Mouse (Mus musculus) G1E (cell line): ENCODE measurements around the gene Sag. TPM values are rescaled to one million over a fixed set of nuclear protein-coding genes. Genes with fewer than 3 reads are reported as not detected.

ENCODE experiments used
- ATAC-seq: 2 replicates; pipeline ENCODE4 v1.8.0; 2016; ENCODE audit warnings: mild to moderate bottlenecking; ENCODE audit not compliant: insufficient number of reproducible peaks, poor library complexity, low FRiP score, severe bottlenecking; ENCODE audit errors: extremely low read depth
- DNase-seq: peaks from one replicate; pipeline ENCODE4 v3.0.0; 2012; ENCODE audit warnings: low spot score
- H3K27me3 ChIP-seq: 2 replicates; pipeline ENCODE4 v1.6.1; 2012; ENCODE audit warnings: mild to moderate bottlenecking, low read length, inconsistent platforms; ENCODE audit not compliant: insufficient read depth
- H3K36me3 ChIP-seq: replicated peaks from 2 replicates; pipeline ENCODE3; 2012; ENCODE audit warnings: mild to moderate bottlenecking, inconsistent platforms
- H3K4me1 ChIP-seq: 2 replicates; pipeline ENCODE4 v1.6.1; 2012; ENCODE audit warnings: low read depth, low read length, inconsistent platforms, mixed read lengths; ENCODE audit not compliant: insufficient read depth
- H3K4me3 ChIP-seq: 2 replicates; pipeline ENCODE4 v1.5.1; 2012; ENCODE audit warnings: low read depth, mild to moderate bottlenecking, inconsistent platforms, low read length, moderate library complexity, mixed read lengths
- H3K9me3 ChIP-seq: replicated peaks from 2 replicates; pipeline ENCODE4 v1.6.1; 2012; ENCODE audit warnings: inconsistent platforms
- CTCF ChIP-seq: IDR thresholded peaks from 2 replicates; pipeline ENCODE4 v1.5.1; 2012; ENCODE audit warnings: low read depth, low read length, inconsistent platforms, mixed read lengths
- GATA1 ChIP-seq: IDR thresholded peaks from 2 replicates; pipeline ENCODE4 v1.6.1; 2012; ENCODE audit warnings: borderline replicate concordance, low read length, inconsistent platforms, mixed read lengths
- GATA2 ChIP-seq: IDR thresholded peaks from 2 replicates; pipeline ENCODE4 v1.6.1; 2012; ENCODE audit warnings: low read depth, low read length, inconsistent platforms, borderline replicate concordance
- POLR2AphosphoS5 ChIP-seq: IDR thresholded peaks from 2 replicates; pipeline ENCODE4 v1.6.1; 2012; ENCODE audit warnings: low read depth, low read length, inconsistent platforms; ENCODE audit not compliant: insufficient replicate concordance
- TAL1 ChIP-seq: conservative IDR thresholded peaks from 2 replicates; pipeline ENCODE4 v1.6.1; 2012; ENCODE audit warnings: low read depth, low read length, inconsistent platforms, mixed read lengths
- polyA plus RNA-seq: library from polyadenylated mRNA; stranded (reverse); fragments of >175 nt; gene quantifications from 2 replicates; pipeline ENCODE4 v1.2.3, GENCODE M21; 2012
- total RNA-seq, 2 experiments: library from RNA; stranded (forward) in 1 of 2; stranded (reverse) in 1 of 2; fragments of 200-1000 nt in 1 of 2; fragments of >200 nt in 1 of 2; fragmentation: Nextera tagmentation in 1 of 2; gene quantifications; 2 replicates each; pipeline ENCODE4 v1.2.3; 2014 to 2017

Gene Sag
- total and polyA plus RNA-seq, 3 experiments, result 0.82 TPM; not detected in 2

- peak; percentile 50 for DNase-seq
- peaks cover 58% of the 10 kb centered on the region for H3K4me1 ChIP-seq
- H3K9me3 ChIP-seq, result no peaks in the 10 kb centered on the region
- peaks cover 15% of the 10 kb centered on the region for H3K27me3 ChIP-seq
- peak overlapping the region; percentile 81 for H3K4me3 ChIP-seq
- no peak for TF ChIP-seq CTCF
- TF ChIP-seq GATA2, result no peak
- no peak for TF ChIP-seq TAL1
- no peak for TF ChIP-seq POLR2AphosphoS5
- no peak for TF ChIP-seq GATA1
- peaks cover 18% of the 10 kb centered on the region for H3K36me3 ChIP-seq
- ATAC-seq, result no peak
Measured at GRCm38 (mm10) chr1:87853601-87854361, 50.3 kb downstream of the Sag start.

GRCm38 (mm10) chr1:87854411-87854810, 50.9 kb downstream of the Sag start:
- Histone ChIP-seq H3K36me3 (peaks cover 22% of the 10 kb centered on the region), H3K27me3 (peaks cover 11% of the 10 kb centered on the region), H3K4me1 (peaks cover 58% of the 10 kb centered on the region), H3K9me3 (no peaks in the 10 kb centered on the region), H3K4me3 (peak overlapping the region; percentile 81)
- TF ChIP-seq TAL1, result no peak
- TF ChIP-seq POLR2AphosphoS5, result no peak
- TF ChIP-seq CTCF, result no peak
- no peak for TF ChIP-seq GATA2
- no peak for TF ChIP-seq GATA1
- DNase-seq (no peak), ATAC-seq (no peak)

- ATAC-seq (no peak), DNase-seq (peak; percentile 32)
- Histone ChIP-seq H3K4me1 (peaks cover 55% of the 10 kb centered on the region), H3K36me3 (peaks cover 22% of the 10 kb centered on the region), H3K9me3 (no peaks in the 10 kb centered on the region), H3K27me3 (peaks cover 8% of the 10 kb centered on the region; the same call in 1 of the 2 replicates), H3K4me3 (peak overlapping the region; percentile 38; the same call in 1 of the 2 replicates)
- TF ChIP-seq GATA1, result no peak
- no peak for TF ChIP-seq GATA2
- TF ChIP-seq TAL1, result no peak
- no peak for TF ChIP-seq CTCF
- TF ChIP-seq POLR2AphosphoS5, result no peak
Measured at GRCm38 (mm10) chr1:87854851-87855251, 51.4 kb downstream of the Sag start.

- Histone ChIP-seq H3K4me3 (no peak overlapping the region), H3K9me3 (no peaks in the 10 kb centered on the region), H3K27me3 (peaks cover 2% of the 10 kb centered on the region; the same call in 1 of the 2 replicates), H3K36me3 (peaks cover 24% of the 10 kb centered on the region), H3K4me1 (peaks cover 51% of the 10 kb centered on the region)
- no peak for DNase-seq
- ATAC-seq, result no peak
- TF ChIP-seq POLR2AphosphoS5, result no peak
- TF ChIP-seq TAL1, result no peak
- no peak for TF ChIP-seq GATA1
- TF ChIP-seq CTCF, result no peak
- no peak for TF ChIP-seq GATA2
Measured at GRCm38 (mm10) chr1:87855522-87855921, 52.0 kb downstream of the Sag start.

- Histone ChIP-seq H3K4me3 (no peak overlapping the region), H3K36me3 (peaks cover 25% of the 10 kb centered on the region), H3K9me3 (no peaks in the 10 kb centered on the region), H3K4me1 (peaks cover 51% of the 10 kb centered on the region), H3K27me3 (no peaks in the 10 kb centered on the region; the same call in 1 of the 2 replicates)
- ATAC-seq (no peak), DNase-seq (no peak)
- TF ChIP-seq GATA2 (no peak), POLR2AphosphoS5 (no peak)
Measured at GRCm38 (mm10) chr1:87856823-87857222, 53.3 kb downstream of the Sag start.

- no peaks in the 10 kb centered on the region for H3K9me3 ChIP-seq
- peaks cover 52% of the 10 kb centered on the region for H3K4me1 ChIP-seq
- H3K27me3 ChIP-seq, result no peaks in the 10 kb centered on the region
- no peak for TF ChIP-seq POLR2AphosphoS5
- TF ChIP-seq CTCF, result no peak
- no peak for TF ChIP-seq GATA2
- no peak for TF ChIP-seq TAL1
- no peak for TF ChIP-seq GATA1
- DNase-seq (no peak), ATAC-seq (no peak)
- H3K4me3 ChIP-seq, result no peak overlapping the region
- peaks cover 35% of the 10 kb centered on the region for H3K36me3 ChIP-seq
Measured at GRCm38 (mm10) chr1:87858031-87858430, 54.6 kb downstream of the Sag start.

GRCm38 (mm10) chr1:87858529-87858928, 55.0 kb downstream of the Sag start:
- H3K4me1 ChIP-seq, result peaks cover 57% of the 10 kb centered on the region
- H3K9me3 ChIP-seq, result no peaks in the 10 kb centered on the region
- DNase-seq, result no peak
- no peak for ATAC-seq
- H3K27me3 ChIP-seq, result no peaks in the 10 kb centered on the region
- no peak for TF ChIP-seq CTCF
- TF ChIP-seq GATA2, result no peak
- no peak for TF ChIP-seq TAL1
- no peak overlapping the region for H3K4me3 ChIP-seq
- H3K36me3 ChIP-seq, result peaks cover 35% of the 10 kb centered on the region
